Mouse (Mus musculus) spleen, adult 2 months (tissue): ENCODE results near the gene Smap2.

Experiments used
- CTCF ChIP-seq: fragments of 200-500 bp; IDR thresholded peaks from 2 replicates; pipeline ENCODE4 v1.5.1; 2011; ENCODE audit warnings: mild to moderate bottlenecking, inconsistent platforms; ENCODE audit not compliant: insufficient read depth, insufficient read length, insufficient replicate concordance; ENCODE audit errors: extremely low read depth
- POLR2A ChIP-seq: fragments of 200-500 bp; IDR thresholded peaks from 2 replicates; pipeline ENCODE4 v1.6.1; 2011; ENCODE audit warnings: low read depth, low read length, inconsistent platforms

DNA sequence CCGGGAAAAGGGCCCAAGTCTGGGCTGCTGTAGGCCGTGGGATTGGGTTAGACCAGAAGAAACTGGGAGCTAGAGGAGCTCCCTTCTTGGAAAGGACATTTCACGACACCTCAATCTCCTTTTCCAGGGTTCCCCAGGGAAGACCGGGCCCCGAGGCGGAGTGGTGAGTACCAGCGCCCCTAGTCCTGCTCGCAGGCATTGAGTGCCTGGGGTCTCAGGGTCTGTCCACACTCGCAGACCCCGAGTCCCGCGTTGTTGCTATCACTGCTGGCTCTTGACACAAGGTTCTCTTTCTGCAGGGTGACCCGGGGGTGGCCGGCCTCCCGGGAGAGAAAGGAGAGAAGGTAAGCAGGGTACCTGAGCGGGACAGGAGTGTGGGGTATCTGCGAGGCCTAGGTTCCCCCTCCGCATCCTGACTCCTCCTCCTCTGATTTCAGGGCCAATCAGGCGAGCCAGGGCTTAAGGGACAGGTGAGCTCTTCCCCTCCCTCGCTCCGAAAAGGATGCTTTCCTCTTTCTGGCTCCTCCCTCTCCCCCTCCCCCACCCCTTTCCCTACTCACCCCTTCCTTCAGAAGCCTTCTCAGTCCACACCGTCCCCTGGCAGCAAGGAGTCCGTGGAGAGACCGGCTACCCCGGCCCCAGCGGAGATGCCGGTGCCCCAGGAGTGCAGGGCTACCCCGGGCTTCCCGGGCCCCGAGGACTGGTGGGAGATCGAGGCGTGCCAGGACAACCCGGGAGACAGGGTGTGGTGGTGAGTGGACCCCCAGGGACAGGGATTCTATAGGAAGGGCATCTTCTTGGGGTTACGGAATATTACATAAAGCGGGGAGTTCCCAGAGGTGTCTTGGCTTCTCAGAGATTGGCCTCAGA, 35.6 kb upstream of the Smap2 start:
- TF ChIP-seq POLR2A (no peak), CTCF (no peak)
